Mouse (Mus musculus): ENCODE measurements around the gene Rbm4b. TPM values are rescaled to one million over a fixed set of nuclear protein-coding genes. Genes with fewer than 3 reads are reported as not detected.

The Rbm4b gene
- polyA plus RNA-seq, 1 experiment from 2014 or later: 36.2 TPM

GRCm38 (mm10) chr19:4719351-4719764 is 36.9 kb upstream of the Rbm4b start:
- Histone ChIP-seq H3K36me3 (no peaks in the 10 kb centered on the region), H3K27ac (ENCODE audit: poor library complexity, severe bottlenecking) (no peak overlapping the region), H3K9me3 (replicated peaks) (no peaks in the 10 kb centered on the region), H3K9ac (no peak overlapping the region), H3K4me3 (no peak overlapping the region), H3K4me1 (replicated peaks) (peaks cover 5% of the 10 kb centered on the region), H3K27me3 (replicated peaks) (peaks cover 85% of the 10 kb centered on the region), H3K4me2 (no peak overlapping the region)
- ATAC-seq (ENCODE audit: insufficient number of reproducible peaks, low FRiP score): no peak
- 17% methylated on average over 5 of the region's 5 CpGs for WGBS

- peaks cover 79% of the 10 kb centered on the region for H3K27me3 ChIP-seq (replicated peaks)
- no peaks in the 10 kb centered on the region for H3K36me3 ChIP-seq
- H3K4me3 ChIP-seq: no peak overlapping the region
- no peak for ATAC-seq (ENCODE audit: insufficient number of reproducible peaks, low FRiP score)
- no peaks in the 10 kb centered on the region for H3K9me3 ChIP-seq (replicated peaks)
- H3K27ac ChIP-seq (ENCODE audit: poor library complexity, severe bottlenecking): no peak overlapping the region
- no peak overlapping the region for H3K4me2 ChIP-seq
- peaks cover 5% of the 10 kb centered on the region for H3K4me1 ChIP-seq (replicated peaks)
- H3K9ac ChIP-seq: no peak overlapping the region
- WGBS: 76% methylated on average over 15 of the region's 15 CpGs
Observed at GRCm38 (mm10) chr19:4720112-4720511, 36.2 kb upstream of the Rbm4b start.

DNA sequence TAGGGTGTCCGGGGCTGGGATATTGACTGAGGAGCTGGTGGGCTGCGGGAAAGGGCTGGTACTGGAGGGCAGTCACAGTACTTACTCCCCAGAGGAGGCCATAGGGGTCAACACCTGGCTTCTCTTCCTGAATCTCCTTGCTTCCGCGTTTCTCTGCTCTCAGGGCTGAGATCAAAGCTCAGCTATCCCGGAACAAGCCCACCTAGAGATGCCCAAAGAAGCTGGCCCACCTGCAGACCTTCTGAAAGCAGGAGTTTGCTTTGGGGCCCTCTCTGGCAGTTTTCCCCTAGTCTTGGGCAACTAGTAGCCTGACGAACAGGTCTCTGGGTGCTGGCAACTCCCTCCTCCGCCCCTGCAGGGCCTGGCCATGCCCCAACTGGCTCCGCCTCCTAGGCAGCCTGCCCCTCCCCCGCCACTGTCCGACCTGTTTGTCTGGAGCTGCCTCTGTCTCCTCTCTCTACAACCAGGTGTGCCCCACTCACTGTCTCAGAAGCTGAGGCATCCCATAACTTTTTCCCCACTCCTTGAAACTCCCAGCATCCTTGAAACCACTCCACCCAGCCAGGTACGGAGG is 35.5 kb upstream of the Rbm4b start:
- Histone ChIP-seq H3K9me3 (replicated peaks) (no peaks in the 10 kb centered on the region), H3K4me1 (replicated peaks) (peaks cover 5% of the 10 kb centered on the region), H3K36me3 (no peaks in the 10 kb centered on the region), H3K4me3 (0 out of 2 replicates have a peak overlapping the region, but pooled peaks have one; percentile 5), H3K27me3 (replicated peaks) (peaks cover 73% of the 10 kb centered on the region), H3K9ac (no peak overlapping the region), H3K4me2 (peak overlapping the region; percentile 32; the same call in 1 of the 2 replicates), H3K27ac (ENCODE audit: poor library complexity, severe bottlenecking) (no peak overlapping the region)
- 13% methylated on average over 11 of the region's 11 CpGs for WGBS
- ATAC-seq (ENCODE audit: insufficient number of reproducible peaks, low FRiP score): no peak

- no peak for ATAC-seq (ENCODE audit: insufficient number of reproducible peaks, low FRiP score)
- WGBS: 80% methylated on average over 9 of the region's 9 CpGs
- no peak overlapping the region for H3K27ac ChIP-seq (ENCODE audit: poor library complexity, severe bottlenecking)
Observed at GRCm38 (mm10) chr19:4729186-4729585, 27.1 kb upstream of the Rbm4b start.

DNA sequence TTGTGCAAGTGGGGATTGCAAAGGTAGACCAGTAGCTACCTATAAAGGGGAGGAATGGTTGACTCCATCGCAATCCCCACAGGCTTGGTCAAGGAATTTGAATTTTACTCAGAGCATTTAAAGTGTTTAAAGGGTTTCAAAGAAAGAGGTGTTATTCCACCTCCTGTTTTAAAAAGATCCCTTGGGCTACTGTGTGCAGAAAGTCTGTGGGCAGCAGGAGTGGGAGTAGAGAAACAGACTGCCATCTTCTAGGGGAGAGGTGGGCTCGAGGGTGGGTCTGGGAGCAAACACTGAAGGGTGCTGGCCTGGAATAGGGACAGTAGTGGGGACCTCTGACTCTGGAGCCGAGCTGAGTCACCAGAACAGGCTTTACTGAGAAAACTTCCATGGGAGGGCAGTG is 23.2 kb upstream of the Rbm4b start:
- 0 out of 2 replicates have a peak, but pooled peaks cover 2% of the 10 kb centered on the region for H3K27me3 ChIP-seq (replicated peaks)
- H3K4me3 ChIP-seq: no peak overlapping the region
- H3K4me2 ChIP-seq: no peak overlapping the region
- no peak overlapping the region for H3K9ac ChIP-seq
- no peak overlapping the region for H3K27ac ChIP-seq (ENCODE audit: poor library complexity, severe bottlenecking)
- H3K9me3 ChIP-seq (replicated peaks): no peaks in the 10 kb centered on the region
- H3K4me1 ChIP-seq (replicated peaks): no peaks in the 10 kb centered on the region
- H3K36me3 ChIP-seq: peaks cover 2% of the 10 kb centered on the region; the same call in 1 of the 2 replicates
- ATAC-seq (ENCODE audit: insufficient number of reproducible peaks, low FRiP score): no peak
- WGBS: 73% methylated on average over 3 of the region's 3 CpGs

More at GRCm38 (mm10) chr19:4729186-4729585, 27.1 kb upstream of the Rbm4b start:
- Histone ChIP-seq H3K4me1 (replicated peaks) (no peaks in the 10 kb centered on the region), H3K4me2 (no peak overlapping the region), H3K4me3 (no peak overlapping the region), H3K36me3 (no peaks in the 10 kb centered on the region), H3K9me3 (replicated peaks) (no peaks in the 10 kb centered on the region), H3K9ac (no peak overlapping the region), H3K27me3 (replicated peaks) (0 out of 2 replicates have a peak, but pooled peaks cover 6% of the 10 kb centered on the region)

GRCm38 (mm10) chr19:4737866-4738265 is 18.4 kb upstream of the Rbm4b start:
- no peaks in the 10 kb centered on the region for H3K9me3 ChIP-seq (replicated peaks)
- H3K4me2 ChIP-seq: no peak overlapping the region
- no peak for ATAC-seq (ENCODE audit: insufficient number of reproducible peaks, low FRiP score)
- no peaks in the 10 kb centered on the region for H3K4me1 ChIP-seq (replicated peaks)
- peaks cover 2% of the 10 kb centered on the region; the same call in 1 of the 2 replicates for H3K36me3 ChIP-seq
- WGBS: 82% methylated on average over 13 of the region's 13 CpGs
- H3K4me3 ChIP-seq: no peak overlapping the region
- no peaks in the 10 kb centered on the region for H3K27me3 ChIP-seq (replicated peaks)
- no peak overlapping the region for H3K9ac ChIP-seq
- no peak overlapping the region for H3K27ac ChIP-seq (ENCODE audit: poor library complexity, severe bottlenecking)

DNA sequence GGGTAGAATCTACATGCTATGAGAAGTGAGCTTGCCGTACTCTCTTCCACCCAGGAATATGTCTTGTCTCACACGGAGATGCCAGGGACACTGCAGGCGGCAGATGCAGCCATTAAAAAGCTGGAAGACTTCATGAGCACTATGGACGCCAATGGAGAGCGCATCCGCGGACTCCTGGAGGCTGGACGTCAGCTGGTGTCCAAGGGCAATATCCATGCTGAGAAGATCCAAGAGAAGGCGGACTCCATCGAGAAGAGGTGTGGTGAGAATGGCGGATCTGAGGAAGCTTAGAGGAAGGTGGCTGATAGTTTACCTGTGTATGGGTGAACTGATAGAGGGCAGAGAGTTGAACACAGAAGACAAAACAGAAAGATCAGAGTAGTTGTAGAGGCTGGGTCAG is 17.2 kb upstream of the Rbm4b start:
- Histone ChIP-seq H3K36me3 (peaks cover 2% of the 10 kb centered on the region; the same call in 1 of the 2 replicates), H3K9me3 (replicated peaks) (no peaks in the 10 kb centered on the region), H3K4me1 (replicated peaks) (no peaks in the 10 kb centered on the region), H3K4me2 (no peak overlapping the region), H3K27ac (ENCODE audit: poor library complexity, severe bottlenecking) (no peak overlapping the region), H3K27me3 (replicated peaks) (no peaks in the 10 kb centered on the region), H3K4me3 (no peak overlapping the region), H3K9ac (no peak overlapping the region)
- ATAC-seq (ENCODE audit: insufficient number of reproducible peaks, low FRiP score): no peak
- 86% methylated on average over 11 of the region's 11 CpGs for WGBS

GRCm38 (mm10) chr19:4739762-4740161 is 16.5 kb upstream of the Rbm4b start:
- no peak for ATAC-seq (ENCODE audit: insufficient number of reproducible peaks, low FRiP score)
- Histone ChIP-seq H3K4me3 (no peak overlapping the region), H3K27ac (ENCODE audit: poor library complexity, severe bottlenecking) (no peak overlapping the region), H3K9ac (no peak overlapping the region), H3K9me3 (replicated peaks) (no peaks in the 10 kb centered on the region), H3K27me3 (replicated peaks) (no peaks in the 10 kb centered on the region), H3K4me2 (no peak overlapping the region), H3K36me3 (peaks cover 2% of the 10 kb centered on the region; the same call in 1 of the 2 replicates), H3K4me1 (replicated peaks) (peaks cover 3% of the 10 kb centered on the region)
- 78% methylated on average over 5 of the region's 5 CpGs for WGBS

- H3K4me3 ChIP-seq: no peak overlapping the region
- no peak overlapping the region for H3K9ac ChIP-seq
- no peak overlapping the region for H3K4me2 ChIP-seq
- peaks cover 9% of the 10 kb centered on the region for H3K4me1 ChIP-seq (replicated peaks)
- no peaks in the 10 kb centered on the region for H3K27me3 ChIP-seq (replicated peaks)
- ATAC-seq (ENCODE audit: insufficient number of reproducible peaks, low FRiP score): no peak
- H3K9me3 ChIP-seq (replicated peaks): no peaks in the 10 kb centered on the region
- 65% methylated on average over 10 of the region's 10 CpGs for WGBS
- H3K27ac ChIP-seq (ENCODE audit: poor library complexity, severe bottlenecking): no peak overlapping the region
- H3K36me3 ChIP-seq: peaks cover 2% of the 10 kb centered on the region; the same call in 1 of the 2 replicates
Observed at GRCm38 (mm10) chr19:4741482-4741881, 14.8 kb upstream of the Rbm4b start.

GRCm38 (mm10) chr19:4742229-4742628 is 14.1 kb upstream of the Rbm4b start:
- Histone ChIP-seq H3K27ac (ENCODE audit: poor library complexity, severe bottlenecking) (no peak overlapping the region), H3K9me3 (replicated peaks) (no peaks in the 10 kb centered on the region), H3K4me1 (replicated peaks) (peaks cover 9% of the 10 kb centered on the region), H3K4me3 (no peak overlapping the region), H3K4me2 (no peak overlapping the region), H3K27me3 (replicated peaks) (no peaks in the 10 kb centered on the region), H3K36me3 (peaks cover 2% of the 10 kb centered on the region; the same call in 1 of the 2 replicates), H3K9ac (no peak overlapping the region)
- no peak for ATAC-seq (ENCODE audit: insufficient number of reproducible peaks, low FRiP score)
- 81% methylated on average over 6 of the region's 6 CpGs for WGBS

DNA sequence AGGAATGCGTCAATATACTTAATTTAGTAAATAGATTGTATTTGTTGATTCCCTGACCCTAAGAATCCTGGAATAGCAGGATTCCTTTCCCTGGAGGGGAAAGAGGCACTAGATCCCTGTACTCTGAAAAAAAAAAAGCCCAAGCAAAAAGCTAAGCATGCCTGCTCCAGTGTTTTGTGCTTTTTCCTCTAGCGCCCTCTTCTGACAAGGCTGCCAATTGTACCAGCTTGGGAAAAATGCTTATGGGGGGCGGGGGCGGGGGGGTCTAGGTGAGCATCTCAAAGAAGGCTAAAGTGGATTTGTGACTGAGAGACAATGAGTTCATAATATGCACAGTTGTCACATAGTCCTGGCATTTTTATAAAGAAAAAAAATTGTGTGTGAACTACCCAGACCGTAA is 12.8 kb upstream of the Rbm4b start:
- Histone ChIP-seq H3K4me3 (no peak overlapping the region), H3K4me1 (replicated peaks) (peaks cover 9% of the 10 kb centered on the region), H3K4me2 (no peak overlapping the region), H3K9ac (no peak overlapping the region), H3K36me3 (no peaks in the 10 kb centered on the region), H3K27ac (ENCODE audit: poor library complexity, severe bottlenecking) (no peak overlapping the region), H3K9me3 (replicated peaks) (no peaks in the 10 kb centered on the region), H3K27me3 (replicated peaks) (0 out of 2 replicates have a peak, but pooled peaks cover 3% of the 10 kb centered on the region)
- no peak for ATAC-seq (ENCODE audit: insufficient number of reproducible peaks, low FRiP score)
- 45% methylated on average over 5 of the region's 5 CpGs for WGBS

- Histone ChIP-seq H3K9me3 (replicated peaks) (no peaks in the 10 kb centered on the region), H3K4me2 (no peak overlapping the region), H3K27me3 (replicated peaks) (0 out of 2 replicates have a peak, but pooled peaks cover 3% of the 10 kb centered on the region), H3K4me1 (replicated peaks) (peaks cover 9% of the 10 kb centered on the region), H3K27ac (ENCODE audit: poor library complexity, severe bottlenecking) (no peak overlapping the region), H3K4me3 (no peak overlapping the region), H3K36me3 (no peaks in the 10 kb centered on the region), H3K9ac (no peak overlapping the region)
- ATAC-seq (ENCODE audit: insufficient number of reproducible peaks, low FRiP score): no peak
- WGBS: 70% methylated on average over 14 of the region's 14 CpGs
Observed at GRCm38 (mm10) chr19:4744026-4744425, 12.3 kb upstream of the Rbm4b start.
